17 mouse cellular contexts compared by ENCODE assay signal in genomic region chr1:39921996-39922395, GRCm38 (mm10). TPM values are rescaled to one million over a fixed set of nuclear protein-coding genes. Genes with fewer than 3 reads are reported as not detected.
DNase-seq lines count a peak whose midpoint lies in the region; ATAC-seq and TF ChIP-seq lines count a peak whose summit lies in the region.
"Had no signal": no experiment of that assay in that cellular context is flagged by ENCODE, and none has a peak within 500 bp of the region (broad histone marks: within the 10 kb centered on the region; RNA-seq: fewer than 3 reads in every experiment).

No protein-coding gene starts in this region.

- 75% methylated on average over 3 of the region's 3 CpGs for WGBS in heart, embryonic 11.5 days (ENCODE audit: insufficient replicate concordance)
- 77% methylated on average over 3 of the region's 3 CpGs for WGBS in kidney, embryonic 15.5 days
- 66% methylated on average over 3 of the region's 3 CpGs for WGBS in lung, postnatal 0 days
- WGBS in macrophage (ENCODE audit: missing documents) = 63% methylated on average over 3 of the region's 3 CpGs

- H3K9me3 ChIP-seq in heart, embryonic 11.5 days (replicated peaks; ENCODE audit: control insufficient read depth, low read length) = no peaks in the 10 kb centered on the region
- no peaks in the 10 kb centered on the region for H3K9me3 ChIP-seq in kidney, embryonic 15.5 days (replicated peaks)
- no peaks in the 10 kb centered on the region for H3K9me3 ChIP-seq in lung, postnatal 0 days (ENCODE audit: low read length)
- H3K9me3 ChIP-seq: limb, embryonic 13.5 days; liver, embryonic 13.5 days; midbrain, embryonic 12.5 days; stomach, embryonic 15.5 days had no signal

- no peak overlapping the region; the same call in 1 of the 2 replicates for H3K4me2 ChIP-seq in heart, embryonic 11.5 days
- H3K4me2 ChIP-seq in kidney, embryonic 15.5 days = no peak overlapping the region
- H3K4me2 ChIP-seq in lung, postnatal 0 days (replicated peaks; ENCODE audit: low read depth, low read length) = no peak overlapping the region
- H3K4me2 ChIP-seq: limb, embryonic 13.5 days; midbrain, embryonic 12.5 days; stomach, embryonic 15.5 days had no signal

- no peak for TF ChIP-seq EP300 in lung, postnatal 0 days (IDR thresholded peaks at IDR 0.05)

- no peak overlapping the region for H3K4me3 ChIP-seq in heart, embryonic 11.5 days (ENCODE audit: low read depth, low read length)
- no peak overlapping the region for H3K4me3 ChIP-seq in kidney, embryonic 15.5 days (replicated peaks)
- no peak overlapping the region for H3K4me3 ChIP-seq in lung, postnatal 0 days (ENCODE audit: low read depth, low read length)
- H3K4me3 ChIP-seq in macrophage (ENCODE audit: inconsistent target) = no peak overlapping the region
- H3K4me3 ChIP-seq: limb, embryonic 13.5 days; liver, embryonic 13.5 days; midbrain, embryonic 12.5 days; stomach, embryonic 15.5 days had no signal

- H3K79me2 ChIP-seq in macrophage (ENCODE audit: inconsistent target) = peaks cover 94% of the 10 kb centered on the region

- peaks cover 71% of the 10 kb centered on the region for H3K4me1 ChIP-seq in heart, embryonic 11.5 days (ENCODE audit: control insufficient read depth, insufficient read depth, low read length)
- H3K4me1 ChIP-seq in kidney, embryonic 15.5 days = peaks cover 60% of the 10 kb centered on the region
- H3K4me1 ChIP-seq in lung, postnatal 0 days (ENCODE audit: insufficient read depth, low read depth, low read length) = peaks cover 31% of the 10 kb centered on the region

- ATAC-seq in heart, embryonic 11.5 days (replicated peaks; ENCODE audit: insufficient number of reproducible peaks, low FRiP score, low TSS enrichment) = no peak
- no peak for ATAC-seq in kidney, embryonic 15.5 days (replicated peaks; ENCODE audit: low FRiP score)
- ATAC-seq in lung, postnatal 0 days = no peak

- peak overlapping the region; percentile 4 for H3K27ac ChIP-seq in heart, embryonic 11.5 days (ENCODE audit: low read depth, low read length)
- peak overlapping the region; percentile 68; the same call in 1 of the 2 replicates for H3K27ac ChIP-seq in kidney, embryonic 15.5 days
- peak overlapping the region; percentile 54; the same call in 1 of the 2 replicates for H3K27ac ChIP-seq in lung, postnatal 0 days (ENCODE audit: low read length)
- H3K27ac ChIP-seq in macrophage = peak overlapping the region; percentile 95
- H3K27ac ChIP-seq: limb, embryonic 13.5 days; midbrain, embryonic 12.5 days had no signal

- H3K27me3 ChIP-seq in heart, embryonic 11.5 days (ENCODE audit: control insufficient read depth, insufficient read depth, low read length) = no peaks in the 10 kb centered on the region
- no peaks in the 10 kb centered on the region for H3K27me3 ChIP-seq in kidney, embryonic 15.5 days
- no peaks in the 10 kb centered on the region for H3K27me3 ChIP-seq in lung, postnatal 0 days (replicated peaks; ENCODE audit: insufficient read depth, low read length)
- H3K27me3 ChIP-seq: limb, embryonic 13.5 days; liver, embryonic 13.5 days; midbrain, embryonic 12.5 days; stomach, embryonic 15.5 days had no signal

- H3K36me3 ChIP-seq in heart, embryonic 11.5 days (ENCODE audit: control insufficient read depth, insufficient read depth, low read length) = no peaks in the 10 kb centered on the region
- peaks cover 19% of the 10 kb centered on the region for H3K36me3 ChIP-seq in kidney, embryonic 15.5 days
- no peaks in the 10 kb centered on the region for H3K36me3 ChIP-seq in lung, postnatal 0 days (ENCODE audit: insufficient read depth, low read length)
- H3K36me3 ChIP-seq in macrophage (ENCODE audit: inconsistent target) = no peaks in the 10 kb centered on the region
- H3K36me3 ChIP-seq: liver, embryonic 13.5 days; stomach, embryonic 15.5 days had no signal

- no peak overlapping the region for H3K9ac ChIP-seq in heart, embryonic 11.5 days (ENCODE audit: low read depth, low read length)
- no peak overlapping the region for H3K9ac ChIP-seq in kidney, embryonic 15.5 days
- H3K9ac ChIP-seq in lung, postnatal 0 days (replicated peaks; ENCODE audit: low read depth) = no peak overlapping the region
- H3K9ac ChIP-seq: limb, embryonic 13.5 days; liver, embryonic 13.5 days; lung, embryonic 14.5 days; midbrain, embryonic 12.5 days; stomach, embryonic 15.5 days had no signal

- no peak for TF ChIP-seq CTCF in lung, postnatal 0 days (IDR thresholded peaks at IDR 0.05)

- DNase-seq in heart, adult 18-20 months = no peak
- DNase-seq in kidney, adult 9 months = no peak
- DNase-seq in lung, postnatal 0 days (ENCODE audit: low spot score) = no peak
- DNase-seq in lung, postnatal 36 days = no peak
- no peak for DNase-seq in frontal cortex, adult 2 months (ENCODE audit: extremely low spot score in 1 of 2, low spot score in 1 of 2)
- DNase-seq: adrenal gland, adult 8-10 months; cerebellum, adult 18-20 months; cerebellum, postnatal 14 days; layer of hippocampus, postnatal 36 days; liver, embryonic 13.5 days had no signal

RNA-seq across cellular contexts. Expression of gene Map4k4, which starts 21.3 kb away (rescaled TPM):
- 19.4 and 23.7 TPM in 2 replicates for polyA plus RNA-seq in heart, embryonic 11.5 days (2014; fragmentation: Nextera tagmentation; extraction: Ambion mirVana)
- total RNA-seq in heart, adult 18-20 months (2021) = 100 to 1,000 TPM; 108 to 109 TPM
- 31.0 and 33.5 TPM in 2 replicates for polyA plus RNA-seq in kidney, embryonic 15.5 days (2015; fragmentation: Nextera tagmentation; extraction: Ambion mirVana)
- polyA plus RNA-seq in lung, postnatal 0 days (2015; fragmentation: Nextera tagmentation; extraction: Ambion mirVana) = 21.2 and 21.5 TPM in 2 replicates
- 1,000 to 10,000 TPM in 2 of 26 experiments, 100 to 1,000 TPM in 24; 232 to 1,873 (median 398) TPM for total RNA-seq in macrophage (2018; cell fraction: chromatin; rRNA removed)
- total RNA-seq in macrophage (2018; cell fraction: cytosol; rRNA removed) = 100 to 1,000 TPM in 2 of 26 experiments, 10 to 100 TPM in 24; 34.4 to 158 (median 66.4) TPM
- 100 to 1,000 TPM in 23 of 26 experiments, 10 to 100 TPM in 3; 92.2 to 545 (median 174) TPM for total RNA-seq in macrophage (2018; cell fraction: nucleus; rRNA removed)
- 61.9 to 94.1 TPM (median 66.0 TPM) in 3 replicates for polyA plus RNA-seq in macrophage (2018)
- polyA plus RNA-seq in frontal cortex, adult 2 months (2012; rRNA removed) = 133 TPM in 2 replicates

Comparison
In these comparisons a context has a peak if more than half of its experiments do, and no peak if none do; other contexts are left out.
1. H3K27ac ChIP-seq: peak in every context shown above with its lines; median percentile 95 in macrophage; 68 in kidney, embryonic 15.5 days; 54 in lung, postnatal 0 days; 4 in heart, embryonic 11.5 days.